Mouse (Mus musculus): ENCODE data around the gene Dvl1. TPM values are rescaled to one million over a fixed set of nuclear protein-coding genes. Genes with fewer than 3 reads are reported as not detected.

Gene Dvl1
- total RNA-seq, 2 experiments from 2014 or later: 85.8 to 91.7 TPM

DNA sequence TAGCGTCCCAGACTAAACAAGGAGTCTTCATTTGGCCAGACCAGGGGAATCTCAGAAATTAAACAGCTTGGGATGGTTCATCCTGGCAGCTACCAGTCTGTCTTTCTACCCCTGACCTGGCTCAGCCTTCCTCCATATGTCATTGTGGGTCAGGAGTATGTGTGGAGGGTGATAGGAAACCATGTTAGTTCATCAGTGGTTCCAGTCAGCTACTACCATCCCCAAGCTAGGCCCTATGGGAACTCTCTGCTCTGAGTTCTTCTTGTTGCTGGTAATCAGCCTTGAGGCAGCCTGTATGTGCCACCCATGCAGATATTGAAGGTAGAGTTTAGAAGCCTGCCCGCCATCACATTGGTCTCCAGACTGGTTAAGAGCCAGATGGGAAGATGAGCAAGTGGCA is 51.1 kb downstream of the Dvl1 start:
- DNase-seq (ENCODE audit: low spot score in 2 of 2): no peak
- intact Hi-C loops (cut with DNase I): no loop called here

DNA sequence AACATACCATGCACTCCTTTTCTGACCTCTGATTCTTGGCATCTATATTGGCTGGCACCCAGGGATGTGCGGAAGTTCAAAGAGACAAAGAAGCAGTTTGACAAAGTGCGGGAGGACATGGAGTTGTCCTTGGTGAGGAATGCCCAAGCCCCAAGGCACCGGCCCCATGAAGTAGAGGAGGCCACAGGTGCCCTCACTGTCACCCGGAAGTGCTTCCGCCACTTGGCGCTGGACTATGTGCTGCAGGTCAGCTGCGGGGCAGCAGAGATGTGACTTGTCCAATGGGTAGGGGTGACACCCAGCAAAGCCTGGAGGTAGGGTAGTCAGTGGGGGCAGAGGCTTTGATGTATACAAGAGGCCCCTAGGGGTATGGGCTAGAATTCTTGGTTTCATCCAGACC is 52.2 kb downstream of the Dvl1 start:
- no peak for DNase-seq (ENCODE audit: low spot score in 2 of 2)
- intact Hi-C loops (cut with DNase I): no loop called here

DNA sequence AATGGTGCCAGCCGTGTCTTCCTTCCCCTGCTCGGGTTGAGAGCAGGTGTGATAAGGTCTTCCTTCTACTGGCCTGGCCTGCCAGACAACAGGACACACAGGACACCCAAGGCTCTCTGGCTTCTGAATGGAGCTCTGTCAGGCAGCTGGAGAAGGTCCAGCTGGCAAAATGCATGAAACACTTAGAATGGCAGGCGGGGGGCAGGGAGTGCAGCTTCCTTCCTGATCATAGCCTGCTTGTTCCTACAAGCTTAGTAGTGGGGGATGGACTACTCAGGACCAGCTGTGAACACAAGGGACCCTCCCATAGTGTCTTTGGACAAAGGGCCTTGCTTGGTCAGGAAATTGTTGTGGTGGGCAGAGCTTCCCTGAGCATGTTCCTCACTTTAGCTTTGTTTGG is 54.0 kb downstream of the Dvl1 start:
- intact Hi-C loops (cut with DNase I): no loop called here
- peak; percentile 17 to 32 for DNase-seq (ENCODE audit: low spot score in 2 of 2)

DNA sequence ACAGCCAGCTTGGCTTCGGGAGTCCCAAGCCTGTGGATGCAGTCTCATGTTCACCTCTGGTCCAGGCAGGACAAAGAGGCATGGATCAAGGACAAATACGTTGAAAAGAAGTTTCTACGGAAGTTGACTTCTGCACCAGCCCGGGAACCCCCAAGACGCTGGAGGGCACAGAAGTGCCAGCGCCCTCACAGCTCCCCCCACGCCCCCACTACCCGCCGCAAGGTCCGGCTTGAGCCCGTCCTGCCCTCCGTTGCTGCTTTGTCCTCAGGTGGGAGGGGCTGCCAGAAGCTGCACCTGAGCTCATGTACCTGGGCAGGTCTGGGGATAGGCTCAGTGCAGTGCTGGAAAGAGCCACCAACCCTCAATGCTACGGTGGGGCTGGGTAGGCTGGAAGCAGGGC is 56.0 kb downstream of the Dvl1 start:
- DNase-seq (ENCODE audit: low spot score in 2 of 2): peak in 1 of 2 experiments; percentile 2

DNA sequence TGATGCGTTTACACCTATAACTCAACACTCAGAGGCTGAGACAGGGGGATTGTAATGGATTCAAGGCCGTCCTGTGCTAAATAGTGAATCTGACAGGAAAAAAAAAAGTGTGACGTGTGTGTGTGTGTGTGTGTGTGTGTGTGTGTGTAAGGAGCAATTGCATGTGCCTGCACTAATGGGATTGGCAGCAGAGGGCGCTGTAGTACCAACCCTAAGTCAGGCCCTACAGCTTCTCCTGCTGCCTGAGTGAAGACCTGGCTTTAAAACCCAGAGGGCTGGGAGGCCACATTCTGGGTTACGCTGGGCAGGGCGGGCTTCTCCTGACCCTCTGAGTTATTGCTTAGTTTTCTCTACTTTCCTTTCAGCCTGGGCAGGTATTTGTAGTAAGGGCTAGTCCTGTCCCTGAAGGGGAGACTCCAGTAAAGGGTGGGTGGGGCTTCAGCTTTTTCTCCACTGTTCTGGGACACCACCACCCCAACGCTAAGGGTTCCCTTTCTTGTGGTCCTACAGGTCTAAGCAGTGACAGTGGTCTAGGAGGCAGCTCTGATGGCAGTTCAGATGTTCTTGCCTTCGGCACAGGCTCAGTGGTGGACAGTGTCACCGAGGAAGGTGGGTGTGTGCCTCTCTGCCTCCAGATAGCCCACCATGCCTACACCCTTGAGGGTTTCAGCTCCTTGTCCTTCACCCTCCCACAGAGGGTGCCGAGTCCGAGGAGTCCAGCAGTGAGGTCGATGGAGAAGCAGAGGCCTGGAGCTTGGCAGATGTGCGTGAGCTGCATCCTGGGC is 57.3 kb downstream of the Dvl1 start:
- DNase-seq (ENCODE audit: low spot score in 2 of 2): peak in 1 of 2 experiments; percentile 3
- intact Hi-C loops (cut with DNase I): loop anchor here (2.0 kb wide), 1 partner anchor 32 kb away; no protein-coding TSS in a partner anchor

More for the DNA sequence above, 56.0 kb downstream of the Dvl1 start:
- intact Hi-C loops (cut with DNase I): no loop called here

DNA sequence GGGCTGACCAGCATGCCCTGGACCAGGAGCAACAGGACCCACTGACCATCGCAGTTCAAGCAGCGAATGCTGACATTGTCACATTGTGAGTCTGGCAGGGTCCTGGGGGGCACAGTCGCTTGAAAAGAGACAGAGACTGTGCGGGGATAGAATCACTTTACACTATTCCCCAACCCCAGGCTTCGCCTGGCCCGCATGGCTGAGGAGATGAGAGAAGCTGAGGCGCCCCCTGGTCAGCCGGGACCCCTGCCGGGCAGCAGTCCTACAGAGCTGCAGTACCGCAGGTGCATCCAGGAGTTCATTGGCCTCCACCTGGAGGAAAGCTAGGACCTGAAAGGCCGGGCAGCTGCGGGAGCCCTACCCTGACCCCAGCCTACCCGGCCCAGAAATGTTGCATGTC is 58.4 kb downstream of the Dvl1 start:
- no peak for DNase-seq (ENCODE audit: low spot score in 2 of 2)
- intact Hi-C loops (cut with DNase I): loop anchor here (2.0 kb wide), 1 partner anchor 31 kb away; no protein-coding TSS in a partner anchor

DNA sequence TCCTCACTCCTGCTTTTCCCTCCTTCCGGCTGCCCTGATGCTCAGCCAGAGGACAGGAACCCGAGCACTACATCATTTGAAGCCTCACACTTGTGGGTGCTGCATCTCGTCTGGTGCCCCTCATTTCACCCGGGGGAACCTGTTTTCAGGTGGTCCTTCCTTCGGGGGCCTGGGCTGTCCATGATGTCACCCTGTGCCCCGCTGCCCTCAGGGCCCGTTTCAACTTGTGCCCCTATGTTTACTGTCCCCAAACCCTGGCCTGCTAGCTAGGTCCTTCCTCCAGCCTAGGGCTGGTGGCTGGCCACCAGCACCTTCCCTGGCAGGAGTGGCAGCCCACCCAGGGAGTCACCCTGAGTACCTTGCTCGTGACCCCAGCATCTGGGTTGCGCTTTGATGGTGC is 58.9 kb downstream of the Dvl1 start:
- DNase-seq (ENCODE audit: low spot score in 2 of 2): peak in 1 of 2 experiments; percentile 2
- intact Hi-C loops (cut with DNase I): no loop called here

DNA sequence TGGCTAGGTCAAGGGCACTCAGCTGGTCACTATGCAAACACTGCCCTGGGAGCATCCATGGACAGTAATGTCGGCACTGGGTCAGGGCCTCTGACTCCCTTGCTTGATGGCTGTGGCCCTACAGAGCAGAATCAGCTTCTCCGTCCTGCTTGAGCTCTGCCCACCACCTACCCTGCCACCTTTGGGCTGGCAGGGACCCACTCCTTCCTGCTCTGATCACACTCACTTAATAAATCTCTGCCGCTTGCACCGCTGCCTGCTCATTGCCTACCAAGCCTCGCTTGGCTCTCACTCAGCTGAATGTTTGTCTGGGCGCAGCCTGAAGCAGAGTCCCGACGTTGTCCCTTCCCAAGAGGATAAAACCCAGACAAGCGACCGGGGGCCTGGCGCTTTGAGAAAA is 59.8 kb downstream of the Dvl1 start:
- peak in 1 of 2 experiments; percentile 4 for DNase-seq (ENCODE audit: low spot score in 2 of 2)
- intact Hi-C loops (cut with DNase I): no loop called here

DNA sequence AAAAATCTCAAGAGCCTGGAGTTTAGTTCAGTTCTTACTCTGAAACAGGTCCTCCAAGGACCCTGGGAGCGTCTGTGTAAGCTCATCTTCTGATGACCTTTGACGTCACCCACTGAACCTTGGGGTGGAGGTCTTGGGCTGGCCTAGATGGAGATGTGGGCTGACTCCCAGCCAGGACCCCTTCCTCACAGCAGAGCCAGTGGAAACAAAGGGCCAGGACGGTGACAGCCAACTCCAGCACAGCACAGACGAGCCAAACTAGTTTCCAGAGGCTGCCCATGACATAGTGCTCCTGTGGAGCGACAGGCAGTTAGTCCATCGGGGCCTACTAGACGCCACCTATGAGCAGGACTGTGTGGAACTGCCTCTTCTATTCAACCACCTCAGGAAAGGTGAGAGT is 61.1 kb downstream of the Dvl1 start:
- peak in 1 of 2 experiments; percentile 3 for DNase-seq (ENCODE audit: low spot score in 2 of 2)
- intact Hi-C loops (cut with DNase I): no loop called here

DNA sequence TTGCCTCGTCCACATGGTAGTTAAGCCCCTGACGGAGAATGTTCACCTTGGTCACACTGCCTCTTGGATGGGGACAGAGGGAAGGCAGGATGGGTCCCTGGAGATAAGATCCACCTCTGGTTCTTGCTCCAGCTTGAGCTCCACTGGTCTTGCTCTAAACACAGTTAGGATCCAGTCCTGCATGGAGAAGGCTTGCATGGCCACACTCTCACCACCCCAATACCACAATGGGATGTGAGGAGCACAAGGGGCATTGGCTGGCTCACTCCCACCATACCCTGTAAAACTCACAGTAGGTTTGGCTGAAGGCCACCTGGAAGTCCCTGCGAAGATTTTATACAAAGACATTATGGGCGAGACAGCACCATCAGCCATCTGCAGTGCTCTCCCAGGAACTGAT is 61.5 kb downstream of the Dvl1 start:
- no peak for DNase-seq (ENCODE audit: low spot score in 2 of 2)
- intact Hi-C loops (cut with DNase I): no loop called here

Other genes starting within 250 kb of the Dvl1 start
- gene Slc35e2, start 246.0 kb upstream of the Dvl1 start, total RNA-seq (2021): 10 to 100 TPM; 49.6 to 52.6 TPM
- gene Cdk11b, start 222.5 kb upstream of the Dvl1 start, total RNA-seq (2021): 10 to 100 TPM; 44.0 to 53.0 TPM
- not detected for gene Gm10563, start 202.0 kb upstream of the Dvl1 start, total RNA-seq (2021)
- 1 to 10 TPM; 1.1 to 5.3 TPM for gene Mmp23, start 194.0 kb upstream of the Dvl1 start, total RNA-seq (2021)
- gene Mib2, start 178.2 kb upstream of the Dvl1 start, total RNA-seq (2021): 100 to 1,000 TPM; 113 to 122 TPM
- 10 to 100 TPM; 26.4 to 35.9 TPM for gene Fndc10, start 153.1 kb upstream of the Dvl1 start, total RNA-seq (2021)
- gene Ssu72, start 142.6 kb upstream of the Dvl1 start, total RNA-seq (2021): 100 to 1,000 TPM in 1 of 2 experiments, 10 to 100 TPM in 1; 87.0 to 104 TPM
- 10 to 100 TPM; 55.5 to 62.2 TPM for gene Tmem240, start 112.6 kb upstream of the Dvl1 start, total RNA-seq (2021)
- gene Atad3a, start 86.3 kb upstream of the Dvl1 start, total RNA-seq (2021): 10 to 100 TPM; 37.5 to 48.3 TPM
- 10 to 100 TPM; 13.1 to 13.4 TPM for gene Vwa1, start 72.7 kb upstream of the Dvl1 start, total RNA-seq (2021)
- gene Tmem88b, start 61.5 kb upstream of the Dvl1 start, total RNA-seq (2021): 10 to 100 TPM; 18.3 to 30.0 TPM
- gene Ankrd65, start 57.0 kb upstream of the Dvl1 start, total RNA-seq (2021): not detected
- gene Mrpl20, start 44.5 kb upstream of the Dvl1 start, total RNA-seq (2021): 10 to 100 TPM; 77.3 to 91.6 TPM
- 10 to 100 TPM; 50.4 to 84.5 TPM for gene Ccnl2, start 34.9 kb upstream of the Dvl1 start, total RNA-seq (2021)
- 100 to 1,000 TPM in 1 of 2 experiments, 10 to 100 TPM in 1; 88.7 to 101 TPM for gene Aurkaip1, start 16.1 kb upstream of the Dvl1 start, total RNA-seq (2021)
- gene Mxra8, start 7.7 kb upstream of the Dvl1 start, total RNA-seq (2021): 10 to 100 TPM in 1 of 2 experiments, 1 to 10 TPM in 1; 5.8 to 10.3 TPM
- gene Tas1r3, start 16.0 kb downstream of the Dvl1 start, total RNA-seq (2021): under 1 TPM; 0.11 to 0.15 TPM
- gene Cptp, start 22.0 kb downstream of the Dvl1 start, total RNA-seq (2021): 10 to 100 TPM; 31.2 to 35.2 TPM
- gene Ints11, start 22.1 kb downstream of the Dvl1 start, total RNA-seq (2021): 10 to 100 TPM; 33.2 to 34.0 TPM
- gene Pusl1, start 44.4 kb downstream of the Dvl1 start, total RNA-seq (2021): 10 to 100 TPM; 56.3 to 67.4 TPM
- gene Acap3, start 44.4 kb downstream of the Dvl1 start, total RNA-seq (2021): 100 to 1,000 TPM; 137 to 150 TPM
- gene Ube2j2, start 96.4 kb downstream of the Dvl1 start, total RNA-seq (2021): 10 to 100 TPM; 78.8 to 80.1 TPM
- gene C1qtnf12, start 114.9 kb downstream of the Dvl1 start, total RNA-seq (2021): 10 to 100 TPM; 18.1 to 19.5 TPM
- gene B3galt6, start 145.2 kb downstream of the Dvl1 start, total RNA-seq (2021): 10 to 100 TPM in 1 of 2 experiments, 1 to 10 TPM in 1; 9.9 to 11.1 TPM
- gene Sdf4, start 145.5 kb downstream of the Dvl1 start, total RNA-seq (2021): 100 to 1,000 TPM; 184 to 206 TPM
- 1 to 10 TPM in 1 of 2 experiments, under 1 TPM in 1; 0.39 to 1.9 TPM for gene Tnfrsf4, start 166.4 kb downstream of the Dvl1 start, total RNA-seq (2021)
- gene Tnfrsf18, start 178.8 kb downstream of the Dvl1 start, total RNA-seq (2021): not detected
- not detected for gene Ttll10, start 212.0 kb downstream of the Dvl1 start, total RNA-seq (2021)